Mouse (Mus musculus) lung, postnatal 10 days (tissue): ENCODE results near the gene Vrk3.
"Not testable (repeated sequence)": the region's sequence is repeated elsewhere in the genome, so short reads cannot be mapped to it uniquely, and the experiment has no call there.

Experiments
- DNase-seq: peaks from one replicate; pipeline ENCODE4 v3.0.0; 2021

The Vrk3 gene

GRCm38 (mm10) chr7:44748101-44749044 is at the start of gene Vrk3:
Gene Vrk3 (plus strand): TSS chr7:44748413.
- peak; percentile 98 for DNase-seq

DNA sequence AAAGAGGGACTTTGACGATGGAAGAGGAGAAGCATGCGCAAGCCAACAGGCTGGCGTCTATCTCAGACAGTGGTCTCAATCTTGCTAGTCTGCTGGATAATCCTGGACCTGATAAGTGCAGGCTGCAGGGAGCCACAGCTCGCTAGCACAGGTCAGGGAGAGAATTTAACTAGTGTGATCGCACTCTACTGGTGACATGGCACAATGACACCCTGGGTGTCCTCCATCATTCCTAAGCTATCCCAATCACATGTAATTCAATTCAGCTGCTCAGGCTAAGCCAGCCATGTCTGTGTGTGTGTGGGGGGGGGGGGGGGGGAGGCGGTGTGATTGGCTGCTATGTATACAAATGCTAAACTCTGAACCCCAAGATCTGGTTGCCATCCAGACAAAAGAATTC is 46.3 kb upstream of the Vrk3 start:
- DNase-seq: peak; percentile 58

GRCm38 (mm10) chr7:44702985-44703384 is 45.2 kb upstream of the Vrk3 start:
- no peak for DNase-seq

GRCm38 (mm10) chr7:44704363-44704762 is 43.9 kb upstream of the Vrk3 start:
- DNase-seq: peak; percentile 46

DNA sequence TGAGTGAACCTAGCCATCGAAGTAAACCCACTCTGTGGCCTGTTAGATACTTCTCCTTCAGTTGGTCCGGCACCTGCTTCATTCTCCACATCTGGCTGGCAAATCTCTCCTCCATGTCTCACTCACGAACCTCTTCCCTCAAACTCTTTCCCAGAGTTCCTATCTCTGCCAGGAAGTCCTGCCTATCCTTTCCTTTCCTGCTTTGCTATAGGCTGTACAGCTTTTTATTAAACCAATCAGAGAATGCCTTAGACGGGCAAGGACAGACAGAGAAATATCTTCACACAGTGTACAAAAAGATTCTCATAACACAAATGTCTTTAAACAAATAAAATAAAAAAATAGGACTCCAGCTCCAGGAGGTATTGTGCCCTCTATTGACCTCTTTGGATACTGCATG is 43.1 kb upstream of the Vrk3 start:
- no peak for DNase-seq

GRCm38 (mm10) chr7:44706322-44706721 is 41.9 kb upstream of the Vrk3 start:
- DNase-seq: no peak

GRCm38 (mm10) chr7:44707169-44707675 is 41.0 kb upstream of the Vrk3 start:
- DNase-seq: no peak

DNA sequence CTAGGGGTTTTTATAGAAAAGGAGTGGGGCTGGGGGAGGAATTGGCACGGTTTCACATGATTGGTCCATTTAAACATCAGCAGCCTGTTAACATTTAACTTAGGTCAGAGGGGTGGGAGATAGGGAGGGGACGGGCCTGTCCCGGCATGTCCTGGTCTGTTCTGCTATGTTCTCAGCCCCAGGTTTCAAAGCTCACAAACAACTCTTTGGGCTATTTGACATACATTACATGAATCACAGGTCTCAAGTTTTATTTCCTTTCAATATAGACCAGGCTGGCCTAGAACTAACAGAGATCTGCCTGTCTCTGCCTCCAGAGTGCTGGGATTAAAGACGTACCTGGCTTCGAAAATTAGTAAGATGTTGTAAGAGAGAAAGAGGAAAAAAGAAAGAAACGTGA is 40.1 kb upstream of the Vrk3 start:
- not testable (repeated sequence) for DNase-seq

GRCm38 (mm10) chr7:44708574-44708973 is 39.6 kb upstream of the Vrk3 start, which contains the start of gene Izumo2:
Gene Izumo2 (plus strand): TSS chr7:44708742.
- DNase-seq: no peak

- DNase-seq: no peak
Observed at GRCm38 (mm10) chr7:44709881-44710280, 38.3 kb upstream of the Vrk3 start.

- no peak for DNase-seq
Observed at GRCm38 (mm10) chr7:44722058-44722457, 26.2 kb upstream of the Vrk3 start.

DNA sequence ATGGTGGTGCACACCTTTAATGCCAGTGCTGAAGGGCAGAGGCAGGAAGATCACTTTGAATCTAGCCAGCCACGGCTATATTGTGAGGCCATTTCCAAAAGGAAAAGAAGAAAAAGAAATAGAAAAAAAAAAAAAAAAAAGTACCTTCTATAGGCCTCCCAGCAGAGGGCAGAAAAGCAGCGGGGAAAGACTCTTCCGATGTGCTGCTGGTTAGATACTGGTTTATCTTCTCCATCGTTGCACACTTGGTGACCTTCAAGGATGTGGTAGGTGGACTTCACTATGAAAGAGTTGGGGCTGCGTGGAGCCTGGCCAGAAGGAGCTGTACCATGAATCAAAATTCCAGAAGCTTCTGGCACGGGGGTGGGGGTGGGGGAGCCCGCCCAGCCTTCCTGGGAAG is 23.9 kb upstream of the Vrk3 start:
- peak; percentile 18 for DNase-seq

DNA sequence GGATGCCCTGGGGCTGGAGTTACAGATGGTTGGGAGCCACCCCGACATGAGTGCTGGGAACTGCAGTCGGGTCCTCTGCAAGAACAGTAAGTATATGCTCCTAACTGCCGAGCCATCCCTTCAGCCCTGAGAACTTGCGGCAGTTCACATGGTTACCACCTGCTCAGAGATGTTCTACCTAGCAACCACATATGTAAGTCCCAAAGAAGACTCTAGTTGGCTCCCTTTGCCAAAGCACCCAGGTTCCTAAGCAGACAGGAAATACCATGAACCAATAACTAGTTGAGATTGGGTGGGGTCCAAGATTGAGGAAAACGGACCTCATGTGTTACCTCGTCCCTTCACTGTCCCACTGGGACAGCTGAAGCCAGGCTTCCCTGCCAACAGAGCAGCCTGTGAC is 21.9 kb upstream of the Vrk3 start:
- no peak for DNase-seq

DNA sequence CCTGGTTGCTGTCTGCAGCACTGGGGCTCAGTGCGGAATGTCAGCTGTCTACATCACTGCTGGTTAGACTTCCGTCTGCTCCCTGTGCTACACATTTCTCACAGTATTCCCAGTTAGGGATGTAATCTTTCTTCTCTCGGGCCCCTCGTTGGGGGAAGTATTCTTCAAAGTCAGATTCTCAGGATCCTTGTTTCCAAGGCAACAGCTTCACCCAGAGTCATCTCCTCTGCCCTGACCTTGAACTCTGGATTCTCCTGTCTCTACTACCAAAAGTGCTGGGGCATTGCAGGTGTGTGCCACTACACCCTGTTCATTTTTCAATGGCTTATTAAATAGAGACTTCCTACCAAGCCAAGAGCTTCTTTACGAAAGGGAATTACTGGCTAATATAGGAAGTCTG is 21.1 kb upstream of the Vrk3 start:
- DNase-seq: no peak

DNA sequence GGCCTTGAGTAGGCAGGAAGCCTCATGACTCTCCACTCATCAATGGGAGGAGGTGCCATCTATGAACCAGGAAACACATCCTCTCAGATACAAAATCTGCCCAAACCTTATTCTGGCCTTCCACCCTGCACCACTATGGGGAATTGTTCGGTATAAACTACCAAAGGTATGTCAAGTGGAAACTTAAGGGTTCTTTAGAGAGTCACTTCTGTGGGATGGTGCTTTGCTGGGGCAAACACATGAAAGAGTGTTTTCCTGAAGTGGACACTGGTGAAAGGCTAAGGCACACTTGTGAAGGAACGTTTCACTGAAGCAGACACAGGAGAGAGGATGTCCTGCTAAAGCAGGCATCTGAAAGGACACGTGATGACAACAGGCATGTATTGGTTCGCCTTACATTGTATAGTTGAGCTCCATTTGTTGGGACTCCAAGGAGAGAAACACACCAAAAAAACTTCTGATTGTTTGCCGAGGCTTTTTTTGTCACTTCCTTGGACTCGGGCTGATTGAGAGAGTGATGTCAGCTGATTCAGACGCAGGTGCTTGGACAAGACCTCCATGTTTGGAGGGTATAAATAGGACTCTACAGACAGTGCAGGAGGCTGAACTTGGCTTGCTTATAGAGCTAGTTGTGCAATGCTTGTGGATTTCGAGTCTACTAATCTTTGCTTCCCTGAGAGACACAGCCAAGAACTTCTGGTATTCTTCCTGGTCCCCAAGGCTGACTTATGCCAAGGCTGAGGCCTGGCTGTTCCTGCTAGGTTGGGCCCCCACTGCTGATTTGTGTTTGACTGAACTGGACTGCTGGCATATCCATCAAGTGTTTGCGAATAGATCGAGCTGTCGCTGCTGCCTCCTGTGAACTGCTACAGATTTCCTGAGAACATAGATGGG is 19.9 kb upstream of the Vrk3 start:
- peak; percentile 12 for DNase-seq

- no peak for DNase-seq
Observed at GRCm38 (mm10) chr7:44733723-44734122, 14.5 kb upstream of the Vrk3 start.

DNA sequence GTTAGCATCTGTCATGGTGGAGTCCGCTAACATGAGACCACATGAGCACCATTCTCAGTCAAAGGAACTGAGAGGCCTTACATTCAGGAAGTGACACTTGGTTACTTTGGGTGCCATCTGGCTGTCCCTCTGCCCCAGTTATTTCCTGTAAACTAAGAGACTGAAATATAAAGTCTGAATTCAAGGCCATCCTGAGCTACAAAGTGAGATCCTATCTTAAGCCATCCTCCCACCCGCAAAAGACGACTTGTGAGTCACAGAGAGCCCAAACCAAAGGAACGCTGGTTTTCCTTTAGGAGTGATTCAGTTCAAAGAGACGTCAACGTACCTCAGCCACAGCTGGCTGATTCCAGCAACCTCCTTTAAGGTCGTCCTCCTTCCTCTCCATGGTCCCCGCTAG is 6.9 kb upstream of the Vrk3 start:
- no peak for DNase-seq

- no peak for DNase-seq
Observed at GRCm38 (mm10) chr7:44744270-44744669, 3.9 kb upstream of the Vrk3 start.

DNA sequence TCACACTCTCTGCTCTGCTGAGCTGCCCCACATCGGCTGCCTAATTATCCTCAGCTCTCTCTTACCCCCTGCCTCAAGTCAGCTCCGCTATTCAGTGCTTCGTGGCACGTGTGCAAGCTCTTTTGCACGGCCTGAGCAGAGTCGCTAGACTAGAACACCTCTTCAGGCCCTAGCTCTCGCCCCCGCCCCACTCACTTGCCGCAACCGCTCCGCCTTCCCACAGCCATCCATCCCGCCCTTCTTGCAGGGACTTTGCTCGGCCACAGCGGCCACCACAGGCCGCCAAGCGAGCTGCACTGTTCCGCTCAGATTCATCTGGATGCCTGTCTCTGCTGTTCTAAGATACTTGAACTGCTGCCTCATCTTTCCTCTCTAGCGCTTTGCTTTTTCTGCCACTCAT is 3.1 kb upstream of the Vrk3 start:
- peak; percentile 89 for DNase-seq

DNA sequence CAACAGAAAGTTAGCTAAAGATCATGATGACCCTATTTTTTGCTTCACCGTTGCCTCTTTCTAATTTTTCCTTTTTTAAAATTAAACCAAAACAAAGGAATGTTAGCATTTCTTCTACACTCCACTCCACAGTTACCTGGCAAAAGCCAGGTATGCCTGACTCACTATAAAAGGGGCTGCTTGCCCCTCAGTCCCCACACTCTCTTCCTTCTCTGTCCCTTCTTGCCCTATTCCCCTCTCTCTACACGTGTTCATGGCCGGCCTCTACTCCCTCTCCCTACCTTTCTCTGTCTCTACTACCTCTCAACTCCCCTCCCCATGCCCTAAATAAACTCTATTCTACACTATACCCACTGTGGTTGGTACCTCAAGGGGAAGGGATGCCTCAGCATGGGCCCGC is 1.1 kb upstream of the Vrk3 start:
- DNase-seq: no peak

DNA sequence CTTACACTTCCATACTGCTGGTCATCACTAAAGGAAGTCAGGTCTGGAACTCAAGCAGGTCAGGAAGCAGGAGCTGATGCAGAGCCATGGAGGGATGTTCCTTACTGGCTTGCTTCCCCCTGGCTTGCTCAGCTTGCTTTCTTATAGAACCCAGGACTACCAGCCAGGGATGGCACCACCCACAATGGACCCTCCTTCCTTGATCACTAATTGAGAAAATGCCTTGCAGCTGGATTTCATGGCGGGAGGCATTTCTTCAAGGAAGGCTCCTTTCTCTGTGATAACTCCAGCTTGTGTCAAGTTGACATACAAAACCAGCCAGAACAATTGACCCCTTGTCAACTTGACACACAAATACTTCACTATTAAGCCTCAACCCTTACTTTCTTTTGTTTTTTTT is 2.7 kb downstream of the Vrk3 start, which contains the start of gene Zfp473:
Gene Zfp473 (minus strand): TSS at position 101 of the 400 bp plus-strand sequence.
- not testable (repeated sequence) for DNase-seq

- DNase-seq: no peak
Observed at GRCm38 (mm10) chr7:44757164-44757563, 9.0 kb downstream of the Vrk3 start.

- DNase-seq: no peak
Observed at GRCm38 (mm10) chr7:44760366-44760765, 12.2 kb downstream of the Vrk3 start.
